Mouse (Mus musculus) kidney, embryonic 14.5 days (tissue): ENCODE data around the gene Ctrb1. TPM values are rescaled to one million over a fixed set of nuclear protein-coding genes. Genes with fewer than 3 reads are reported as not detected.
"Not testable (repeated sequence)": the region's sequence is repeated elsewhere in the genome, so short reads cannot be mapped to it uniquely, and the experiment has no call there.

ENCODE experiments used
- ATAC-seq: fragments of 200-750 bp; cut with Nextera tagmentation; 2 replicates; pipeline ENCODE4 v1.8.0; 2017; ENCODE audit warnings: moderate number of reproducible peaks, mild to moderate bottlenecking, moderate TSS enrichment, moderate library complexity; ENCODE audit not compliant: low FRiP score, low TSS enrichment
- H3K27ac ChIP-seq: fragments of 300-500 bp; sonication (generic); 2 replicates; pipeline ENCODE4 v1.5.1; 2014; ENCODE audit warnings: low read depth, mild to moderate bottlenecking, low read length, moderate library complexity, mixed read lengths
- H3K27me3 ChIP-seq: fragments of 300-500 bp; sonication (generic); 2 replicates; pipeline ENCODE4 v1.6.1; 2014; ENCODE audit warnings: mild to moderate bottlenecking, low read length; ENCODE audit not compliant: control insufficient read depth, insufficient read depth
- H3K36me3 ChIP-seq: fragments of 300-500 bp; sonication (generic); 2 replicates; pipeline ENCODE4 v1.6.1; 2014; ENCODE audit warnings: low read length, mixed read lengths; ENCODE audit not compliant: control insufficient read depth, insufficient read depth
- H3K4me1 ChIP-seq: fragments of 300-500 bp; sonication (generic); 2 replicates; pipeline ENCODE4 v1.6.1; 2014; ENCODE audit warnings: low read length, mixed read lengths; ENCODE audit not compliant: control insufficient read depth, insufficient read depth
- H3K4me2 ChIP-seq: fragments of 300-500 bp; sonication (generic); replicated peaks from 2 replicates; pipeline ENCODE4 v1.6.1; 2014; ENCODE audit warnings: low read depth, mild to moderate bottlenecking, low read length
- H3K4me3 ChIP-seq: fragments of 300-500 bp; sonication (generic); 2 replicates; pipeline ENCODE4 v1.5.1; 2014; ENCODE audit warnings: mild to moderate bottlenecking, low read length
- H3K9ac ChIP-seq: fragments of 300-500 bp; sonication (generic); 2 replicates; pipeline ENCODE4 v1.6.1; 2014; ENCODE audit warnings: low read depth, mild to moderate bottlenecking, low read length, moderate library complexity
- H3K9me3 ChIP-seq: fragments of 300-500 bp; sonication (generic); 2 replicates; pipeline ENCODE4 v1.6.1; 2016; ENCODE audit warnings: low read length; ENCODE audit not compliant: control insufficient read depth
- WGBS: fragments of 180-500 bp; shearing (Covaris S2); extraction: QIAGEN DNeasy Blood & Tissue Kit; methylation state at CpG from one replicate; pipeline ENCODE4 v1.1.7; 2014; 5-methylcytosine and 5-hydroxymethylcytosine counted together
- polyA plus RNA-seq: library from polyadenylated mRNA; unstranded; fragments of >200 nt; fragmentation: Nextera tagmentation; extraction: Ambion mirVana; gene quantifications from 2 replicates; pipeline ENCODE4 v1.2.1, GENCODE M21; 2014

Gene Ctrb1
- polyA plus RNA-seq, 1 experiment from 2014 or later, result not detected

DNA sequence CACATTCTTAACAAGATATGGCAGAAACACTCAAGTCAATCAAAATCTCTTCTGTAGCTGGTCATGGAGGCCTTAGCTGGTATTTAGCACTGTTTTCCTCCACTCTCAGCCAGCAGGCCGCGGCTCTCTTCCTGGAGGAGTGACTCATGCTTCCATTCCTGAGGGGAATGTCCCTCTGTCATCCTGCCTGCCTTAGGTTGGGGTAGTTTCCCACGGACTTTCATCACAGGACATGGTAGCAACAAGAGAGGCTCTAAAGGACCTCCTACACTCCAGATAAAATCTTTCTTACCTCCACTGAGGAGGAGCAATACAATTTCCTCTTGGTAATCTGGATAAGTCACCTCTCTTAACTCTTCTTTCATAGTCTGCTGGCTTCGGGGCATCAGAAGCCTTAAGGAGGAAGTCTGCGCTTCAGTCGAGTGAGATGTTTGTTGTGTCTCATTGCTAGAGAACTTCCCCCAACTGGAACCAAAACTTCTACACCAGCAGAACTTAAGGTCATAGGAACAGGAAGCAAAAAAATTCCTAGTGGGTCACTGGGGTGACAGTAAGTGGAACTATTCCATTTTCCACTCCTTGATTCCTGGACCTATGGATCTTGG is 31.9 kb downstream of the Ctrb1 start:
- 64% methylated on average over 6 of the region's 6 CpGs for WGBS
- H3K27ac ChIP-seq, result no peak overlapping the region
- H3K4me2 ChIP-seq, result no peak overlapping the region
- no peaks in the 10 kb centered on the region for H3K27me3 ChIP-seq
- H3K36me3 ChIP-seq, result peaks cover 12% of the 10 kb centered on the region; the same call in 1 of the 2 replicates
- H3K4me3 ChIP-seq, result no peak overlapping the region
- no peaks in the 10 kb centered on the region for H3K4me1 ChIP-seq
- H3K9me3 ChIP-seq, result no peaks in the 10 kb centered on the region
- H3K9ac ChIP-seq, result no peak overlapping the region
- no peak for ATAC-seq

- Histone ChIP-seq H3K4me2 (no peak overlapping the region), H3K4me1 (no peaks in the 10 kb centered on the region), H3K27ac (no peak overlapping the region), H3K9me3 (no peaks in the 10 kb centered on the region), H3K27me3 (no peaks in the 10 kb centered on the region), H3K36me3 (peaks cover 12% of the 10 kb centered on the region; the same call in 1 of the 2 replicates), H3K9ac (no peak overlapping the region), H3K4me3 (no peak overlapping the region)
- WGBS, result 61% methylated on average over 1 of the region's 1 CpGs
- no peak for ATAC-seq
Measured at GRCm38 (mm10) chr8:111657312-111657854, 33.4 kb downstream of the Ctrb1 start.

DNA sequence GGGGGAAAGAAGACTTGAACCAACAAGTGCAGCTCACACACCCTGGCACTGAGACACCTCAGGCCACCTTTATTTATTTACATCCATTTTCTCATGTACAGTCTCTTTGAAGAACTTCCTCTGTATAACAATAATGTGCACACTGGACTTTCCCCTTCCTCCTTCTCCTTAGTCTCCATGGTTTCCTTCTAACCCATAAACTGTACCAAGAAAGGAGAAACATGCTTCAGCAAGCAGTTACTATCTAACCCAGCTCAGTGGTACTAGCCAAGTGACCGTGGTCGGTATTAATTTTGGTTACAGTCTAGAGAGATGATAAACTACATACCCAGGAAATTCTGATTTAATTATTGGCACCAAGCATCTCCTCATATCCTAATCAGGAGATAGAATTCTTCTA is 37.3 kb downstream of the Ctrb1 start:
- 92% methylated on average over 2 of the region's 2 CpGs for WGBS
- Histone ChIP-seq H3K27me3 (no peaks in the 10 kb centered on the region), H3K36me3 (no peaks in the 10 kb centered on the region), H3K4me1 (no peaks in the 10 kb centered on the region), H3K4me3 (no peak overlapping the region), H3K4me2 (no peak overlapping the region), H3K27ac (no peak overlapping the region), H3K9ac (no peak overlapping the region), H3K9me3 (no peaks in the 10 kb centered on the region)
- ATAC-seq, result no peak

DNA sequence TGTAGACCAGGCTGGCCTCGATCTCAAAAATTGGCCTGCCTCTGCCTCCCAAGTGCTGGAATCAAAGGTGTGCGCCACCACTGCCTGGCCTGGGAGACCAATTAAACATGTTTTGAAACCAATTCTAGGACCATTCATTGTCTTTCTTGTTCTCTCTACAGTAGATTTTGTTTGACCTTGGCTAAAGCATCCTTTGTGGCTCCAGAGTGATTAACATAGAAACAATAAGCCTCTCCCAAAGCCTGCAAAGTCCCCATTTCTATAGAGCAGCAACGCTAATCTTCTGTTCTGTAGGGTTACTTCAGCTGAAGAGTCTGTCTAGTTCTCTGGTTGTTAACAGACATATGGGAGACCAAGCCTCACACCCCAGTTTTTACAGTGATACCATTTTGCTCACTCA is 40.2 kb downstream of the Ctrb1 start:
- Histone ChIP-seq H3K27ac (no peak overlapping the region), H3K4me2 (no peak overlapping the region), H3K9me3 (no peaks in the 10 kb centered on the region), H3K27me3 (no peaks in the 10 kb centered on the region), H3K9ac (no peak overlapping the region), H3K4me1 (no peaks in the 10 kb centered on the region), H3K4me3 (no peak overlapping the region), H3K36me3 (no peaks in the 10 kb centered on the region)
- 95% methylated on average over 3 of the region's 3 CpGs for WGBS
- ATAC-seq, result no peak

GRCm38 (mm10) chr8:111648834-111649233 is 42.0 kb downstream of the Ctrb1 start:
- no peaks in the 10 kb centered on the region for H3K27me3 ChIP-seq
- H3K36me3 ChIP-seq, result no peaks in the 10 kb centered on the region
- WGBS, result 73% methylated on average over 2 of the region's 2 CpGs
- H3K9ac ChIP-seq, result no peak overlapping the region
- no peak overlapping the region for H3K4me3 ChIP-seq
- ATAC-seq, result no peak
- H3K4me2 ChIP-seq, result no peak overlapping the region
- H3K27ac ChIP-seq, result no peak overlapping the region
- H3K4me1 ChIP-seq, result no peaks in the 10 kb centered on the region
- no peaks in the 10 kb centered on the region for H3K9me3 ChIP-seq

GRCm38 (mm10) chr8:111645715-111646114 is 45.1 kb downstream of the Ctrb1 start:
- no peaks in the 10 kb centered on the region for H3K36me3 ChIP-seq
- H3K9me3 ChIP-seq, result no peaks in the 10 kb centered on the region
- 96% methylated on average over 8 of the region's 8 CpGs for WGBS
- no peaks in the 10 kb centered on the region for H3K27me3 ChIP-seq
- no peak for ATAC-seq
- H3K4me1 ChIP-seq, result 0 out of 2 replicates have a peak, but pooled peaks cover 5% of the 10 kb centered on the region
- no peak overlapping the region for H3K4me3 ChIP-seq
- H3K4me2 ChIP-seq, result no peak overlapping the region
- H3K9ac ChIP-seq, result no peak overlapping the region
- H3K27ac ChIP-seq, result no peak overlapping the region

DNA sequence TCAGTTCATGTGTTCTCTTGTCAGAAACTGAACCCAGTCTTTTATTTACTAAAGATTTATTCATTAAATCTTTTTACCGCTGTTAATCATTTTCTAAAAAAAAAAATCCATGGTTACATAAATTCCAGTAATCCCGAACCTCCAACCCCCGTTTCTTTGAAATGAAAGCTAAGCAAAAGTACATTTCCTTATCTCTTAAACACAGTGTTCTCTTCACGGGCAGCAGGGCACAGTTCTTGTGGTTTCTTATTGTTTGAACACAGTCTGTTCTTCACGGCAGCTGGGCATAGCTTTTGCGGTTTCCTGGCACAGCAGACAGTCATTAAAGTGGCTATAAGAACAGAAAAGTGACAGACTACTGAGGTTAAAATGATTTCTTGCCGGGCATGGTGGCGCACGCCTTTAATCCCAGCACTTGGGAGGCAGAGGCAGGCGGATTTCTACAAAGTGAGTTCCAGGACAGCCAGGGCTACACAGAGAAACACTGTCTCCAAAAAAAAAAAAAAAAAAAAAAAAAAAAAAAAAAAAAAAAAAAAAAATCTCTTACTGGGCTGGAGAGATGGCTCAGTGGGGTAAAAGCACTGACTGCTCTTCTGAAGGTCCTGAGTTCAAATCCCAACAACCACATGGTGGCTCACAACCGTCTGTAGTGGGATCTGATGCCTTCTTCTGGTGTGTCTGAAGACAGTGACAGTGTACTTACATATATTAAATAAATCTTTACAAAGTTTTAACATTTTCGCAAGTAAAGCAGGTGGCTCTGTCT is 46.3 kb downstream of the Ctrb1 start:
- peak overlapping the region; percentile 96; the same call in 1 of the 2 replicates for H3K9ac ChIP-seq

DNA sequence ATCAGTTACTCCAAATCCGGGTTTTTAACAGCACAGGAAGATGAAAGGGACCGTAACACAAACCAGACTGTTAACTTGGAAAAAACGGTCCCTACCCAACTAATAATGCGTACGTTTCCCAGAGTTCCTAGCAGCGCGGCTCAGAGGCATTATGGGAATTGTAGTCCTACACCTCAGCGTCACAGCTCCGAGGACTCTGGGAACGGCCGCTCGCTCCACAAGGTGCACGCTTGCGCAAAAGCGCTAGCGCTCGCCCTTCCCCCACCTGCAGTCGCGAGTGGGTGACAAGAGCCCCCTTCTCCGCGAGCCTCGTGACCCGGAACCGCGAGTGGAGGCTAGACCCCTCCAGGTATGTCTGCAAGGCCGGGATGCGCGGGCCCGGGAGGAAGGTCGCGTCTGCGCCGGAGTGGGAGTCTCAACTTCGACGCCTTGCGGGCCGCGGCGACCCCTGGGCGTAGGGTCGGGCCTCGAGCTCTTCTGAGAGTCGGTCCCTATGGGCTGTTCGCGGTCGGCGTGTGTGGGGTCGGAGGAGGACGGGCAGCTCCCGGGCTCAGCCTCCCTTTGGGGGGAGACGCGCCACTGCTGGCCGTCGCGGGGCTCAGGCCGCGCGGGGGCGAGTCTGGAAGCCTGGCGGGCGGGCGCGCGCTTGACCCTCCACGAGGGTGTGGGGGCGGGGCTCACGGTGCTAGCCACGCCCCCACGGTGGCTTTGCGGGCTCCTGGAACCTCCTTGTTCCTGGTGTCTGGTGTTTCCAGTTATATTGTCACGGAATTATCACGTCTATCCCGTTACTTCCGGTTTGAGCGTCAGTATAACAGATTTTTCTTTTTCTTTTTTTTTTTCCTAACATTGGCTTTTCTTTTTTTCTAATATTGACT is 47.3 kb downstream of the Ctrb1 start, which contains the start of gene Zfp1:
TSS of gene Zfp1 (plus strand) at position 138 of the 878 bp plus-strand sequence.
- Histone ChIP-seq H3K4me2 (peak within 1 kb of the TSS; percentile 65), H3K27me3 (no peaks in the 10 kb centered on the region), H3K4me3 (peak within 1 kb of the TSS; percentile 88), H3K27ac (peak within 1 kb of the TSS; percentile 97), H3K4me1 (0 out of 2 replicates have a peak, but pooled peaks cover 5% of the 10 kb centered on the region), H3K9ac (peak within 1 kb of the TSS; percentile 96), H3K9me3 (no peaks in the 10 kb centered on the region), H3K36me3 (no peaks in the 10 kb centered on the region)
- WGBS, result under 1% methylated on average over 75 of the region's 75 CpGs
- ATAC-seq, result peak; percentile 97

More for the DNA sequence above, 46.3 kb downstream of the Ctrb1 start:
- not testable (repeated sequence) for H3K9me3 ChIP-seq, H3K27me3 ChIP-seq, H3K27ac ChIP-seq, H3K36me3 ChIP-seq, H3K4me1 ChIP-seq, ATAC-seq
- Histone ChIP-seq H3K4me2 (peak overlapping the region; percentile 65), H3K4me3 (peak overlapping the region; percentile 88)
- 63% methylated on average over 12 of the region's 12 CpGs for WGBS
